Mouse (Mus musculus) liver, embryonic 12.5 days (tissue): ENCODE measurements around the gene Prkch. TPM values are rescaled to one million over a fixed set of nuclear protein-coding genes. Genes with fewer than 3 reads are reported as not detected.

Experiments used
- ATAC-seq: fragments of 200-750 bp; cut with Nextera tagmentation; 2 replicates; pipeline ENCODE4 v1.8.0; 2017; ENCODE audit warnings: moderate number of reproducible peaks, mild to moderate bottlenecking, moderate library complexity
- H3K27ac ChIP-seq: fragments of 300-500 bp; sonication (generic); 2 replicates; pipeline ENCODE4 v1.5.1; 2016; ENCODE audit warnings: mild to moderate bottlenecking
- H3K27me3 ChIP-seq: fragments of 300-500 bp; sonication (generic); replicated peaks from 2 replicates; pipeline ENCODE4 v1.6.1; 2016; ENCODE audit warnings: mild to moderate bottlenecking, moderate library complexity
- H3K36me3 ChIP-seq: fragments of 300-500 bp; sonication (generic); 2 replicates; pipeline ENCODE4 v1.6.1; 2016; ENCODE audit warnings: mild to moderate bottlenecking, moderate library complexity
- H3K4me1 ChIP-seq: fragments of 300-500 bp; sonication (generic); 2 replicates; pipeline ENCODE4 v1.6.1; 2016
- H3K4me2 ChIP-seq: fragments of 300-500 bp; sonication (generic); 2 replicates; pipeline ENCODE4 v1.6.1; 2016; ENCODE audit warnings: mild to moderate bottlenecking, moderate library complexity
- H3K4me3 ChIP-seq: fragments of 300-500 bp; sonication (generic); 2 replicates; pipeline ENCODE4 v1.5.1; 2016; ENCODE audit warnings: mild to moderate bottlenecking, moderate library complexity
- H3K9ac ChIP-seq: fragments of 300-500 bp; sonication (generic); 2 replicates; pipeline ENCODE4 v1.6.1; 2016; ENCODE audit warnings: mild to moderate bottlenecking, moderate library complexity
- H3K9me3 ChIP-seq: fragments of 300-500 bp; sonication (generic); replicated peaks from 2 replicates; pipeline ENCODE4 v1.6.1; 2016; ENCODE audit warnings: mild to moderate bottlenecking, moderate library complexity
- WGBS: fragments of 180-500 bp; shearing (Covaris S2); methylation state at CpG from one replicate; pipeline ENCODE4 v1.1.7; 2016; ENCODE audit not compliant: insufficient replicate concordance; 5-methylcytosine and 5-hydroxymethylcytosine counted together
- polyA plus RNA-seq: library from polyadenylated mRNA; unstranded; fragments of >200 nt; fragmentation: Nextera tagmentation; extraction: Ambion mirVana; gene quantifications from 2 replicates; pipeline ENCODE4 v1.2.1, GENCODE M21; 2016

Prkch gene
- polyA plus RNA-seq, 1 experiment from 2014 or later: 4.8 TPM

DNA sequence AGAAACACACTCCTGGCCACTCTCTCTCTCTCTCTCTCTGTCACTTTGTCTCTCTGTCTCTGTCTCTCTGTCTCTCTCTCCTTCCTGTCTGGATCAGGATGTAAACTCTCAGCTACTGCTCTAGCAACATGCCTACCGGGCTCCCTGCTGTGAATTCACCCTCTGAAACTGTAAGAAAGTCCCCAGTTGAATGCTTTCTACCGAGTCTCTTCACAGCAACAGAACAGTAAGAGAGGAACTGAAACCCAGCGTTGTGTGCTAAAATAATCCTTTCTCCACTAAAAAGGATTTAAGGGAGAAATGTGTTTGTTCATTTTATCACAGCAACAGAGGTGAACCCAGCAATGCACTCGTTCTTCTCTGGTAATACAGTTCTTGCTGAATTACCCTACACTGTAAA, 138.5 kb downstream of the Prkch start:
- Histone ChIP-seq H3K36me3 (no peaks in the 10 kb centered on the region), H3K4me1 (no peaks in the 10 kb centered on the region), H3K4me2 (no peak overlapping the region), H3K27ac (no peak overlapping the region), H3K27me3 (no peaks in the 10 kb centered on the region), H3K9ac (no peak overlapping the region), H3K4me3 (no peak overlapping the region), H3K9me3 (no peaks in the 10 kb centered on the region)
- 65% methylated on average over 4 of the region's 4 CpGs for WGBS
- ATAC-seq: no peak

GRCm38 (mm10) chr12:73723887-73724286, 139.3 kb downstream of the Prkch start:
- H3K9ac ChIP-seq: no peak overlapping the region
- no peaks in the 10 kb centered on the region for H3K27me3 ChIP-seq
- H3K27ac ChIP-seq: no peak overlapping the region
- H3K9me3 ChIP-seq: no peaks in the 10 kb centered on the region
- 81% methylated on average over 10 of the region's 10 CpGs for WGBS
- H3K4me2 ChIP-seq: no peak overlapping the region
- H3K4me1 ChIP-seq: no peaks in the 10 kb centered on the region
- no peak for ATAC-seq
- H3K4me3 ChIP-seq: no peak overlapping the region
- H3K36me3 ChIP-seq: no peaks in the 10 kb centered on the region

DNA sequence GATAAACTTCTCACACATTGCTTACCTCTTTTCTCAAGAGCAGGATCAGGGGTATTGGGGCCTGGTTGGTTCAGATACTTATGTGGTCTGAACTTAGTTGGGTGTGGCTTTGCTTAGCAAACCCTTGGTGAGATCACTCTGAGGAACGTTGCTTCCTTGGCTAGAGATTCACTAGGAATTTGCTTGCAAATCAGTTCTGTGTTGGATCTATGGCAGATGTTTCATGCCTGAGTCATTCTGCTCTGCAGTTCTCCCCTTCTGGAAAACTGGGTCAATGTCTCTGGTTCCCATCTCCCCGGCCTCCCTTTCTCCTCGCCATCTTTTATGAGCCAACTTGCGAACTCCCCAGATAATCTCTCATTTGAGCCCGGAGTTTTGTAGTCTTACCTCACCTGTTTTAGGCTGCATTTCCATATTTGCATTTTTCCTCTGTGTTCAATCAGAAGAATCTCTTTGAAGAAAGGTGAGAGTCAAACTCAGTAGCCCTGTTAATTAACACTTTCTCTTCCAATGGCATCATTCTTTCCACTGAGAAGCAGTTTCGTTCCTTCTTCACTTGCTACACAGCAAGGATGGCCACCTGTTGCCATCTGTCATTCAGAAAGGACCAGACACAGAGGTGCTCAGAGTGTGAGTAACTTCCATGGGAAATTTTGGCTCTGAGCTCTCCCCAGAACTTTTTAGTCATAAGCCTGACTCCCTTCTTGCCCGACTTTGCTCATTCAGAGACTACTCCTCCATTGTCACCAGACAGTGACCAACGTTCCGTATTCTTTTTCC, 141.4 kb downstream of the Prkch start:
- H3K27me3 ChIP-seq: no peaks in the 10 kb centered on the region
- H3K4me1 ChIP-seq: no peaks in the 10 kb centered on the region
- no peak overlapping the region for H3K27ac ChIP-seq
- no peaks in the 10 kb centered on the region for H3K36me3 ChIP-seq
- H3K9me3 ChIP-seq: no peaks in the 10 kb centered on the region
- H3K9ac ChIP-seq: no peak overlapping the region
- no peak overlapping the region for H3K4me2 ChIP-seq
- no peak overlapping the region for H3K4me3 ChIP-seq
- 78% methylated on average over 9 of the region's 9 CpGs for WGBS
- ATAC-seq: no peak

- Histone ChIP-seq H3K9ac (no peak overlapping the region), H3K27me3 (no peaks in the 10 kb centered on the region), H3K27ac (no peak overlapping the region), H3K4me1 (no peaks in the 10 kb centered on the region), H3K4me2 (no peak overlapping the region), H3K36me3 (no peaks in the 10 kb centered on the region), H3K9me3 (no peaks in the 10 kb centered on the region), H3K4me3 (no peak overlapping the region)
- WGBS: 70% methylated on average over 1 of the region's 1 CpGs
- no peak for ATAC-seq
Measured at GRCm38 (mm10) chr12:73727046-73727445, 142.4 kb downstream of the Prkch start.

DNA sequence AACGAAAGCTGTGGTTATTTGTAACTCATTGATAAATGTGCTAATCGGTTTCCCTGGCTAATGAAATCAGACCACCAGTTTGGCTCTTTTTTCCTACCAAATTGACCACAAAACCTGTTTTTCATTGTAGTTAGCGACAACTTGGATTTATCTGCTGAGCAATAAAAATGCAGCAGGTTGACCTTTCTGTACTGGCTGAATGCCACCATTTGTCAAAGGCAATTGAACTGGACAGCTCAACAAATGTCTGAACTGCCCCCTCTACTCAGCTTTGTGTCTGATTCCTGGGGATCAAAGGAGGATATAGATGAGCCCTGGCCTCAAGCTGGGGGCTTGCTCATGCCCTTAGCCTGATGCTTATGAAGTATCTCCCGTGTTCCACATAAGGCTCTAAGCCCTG, 146.0 kb downstream of the Prkch start:
- no peaks in the 10 kb centered on the region for H3K4me1 ChIP-seq
- no peak overlapping the region for H3K4me3 ChIP-seq
- H3K9me3 ChIP-seq: no peaks in the 10 kb centered on the region
- 62% methylated on average over 4 of the region's 4 CpGs for WGBS
- H3K4me2 ChIP-seq: no peak overlapping the region
- ATAC-seq: no peak
- no peaks in the 10 kb centered on the region for H3K36me3 ChIP-seq
- no peak overlapping the region for H3K27ac ChIP-seq
- H3K27me3 ChIP-seq: no peaks in the 10 kb centered on the region
- no peak overlapping the region for H3K9ac ChIP-seq

GRCm38 (mm10) chr12:73731093-73731492, 146.5 kb downstream of the Prkch start:
- no peak for ATAC-seq
- H3K4me2 ChIP-seq: no peak overlapping the region
- H3K4me3 ChIP-seq: no peak overlapping the region
- WGBS: 77% methylated on average over 5 of the region's 5 CpGs
- H3K27ac ChIP-seq: no peak overlapping the region
- H3K9ac ChIP-seq: no peak overlapping the region
- H3K9me3 ChIP-seq: no peaks in the 10 kb centered on the region
- no peaks in the 10 kb centered on the region for H3K4me1 ChIP-seq
- H3K27me3 ChIP-seq: no peaks in the 10 kb centered on the region
- H3K36me3 ChIP-seq: no peaks in the 10 kb centered on the region

GRCm38 (mm10) chr12:73731848-73732540, 147.4 kb downstream of the Prkch start:
- no peak overlapping the region for H3K4me2 ChIP-seq
- H3K4me1 ChIP-seq: no peaks in the 10 kb centered on the region
- ATAC-seq: no peak
- H3K36me3 ChIP-seq: no peaks in the 10 kb centered on the region
- no peaks in the 10 kb centered on the region for H3K9me3 ChIP-seq
- H3K4me3 ChIP-seq: no peak overlapping the region
- H3K9ac ChIP-seq: no peak overlapping the region
- H3K27ac ChIP-seq: no peak overlapping the region
- 69% methylated on average over 17 of the region's 17 CpGs for WGBS
- H3K27me3 ChIP-seq: no peaks in the 10 kb centered on the region

DNA sequence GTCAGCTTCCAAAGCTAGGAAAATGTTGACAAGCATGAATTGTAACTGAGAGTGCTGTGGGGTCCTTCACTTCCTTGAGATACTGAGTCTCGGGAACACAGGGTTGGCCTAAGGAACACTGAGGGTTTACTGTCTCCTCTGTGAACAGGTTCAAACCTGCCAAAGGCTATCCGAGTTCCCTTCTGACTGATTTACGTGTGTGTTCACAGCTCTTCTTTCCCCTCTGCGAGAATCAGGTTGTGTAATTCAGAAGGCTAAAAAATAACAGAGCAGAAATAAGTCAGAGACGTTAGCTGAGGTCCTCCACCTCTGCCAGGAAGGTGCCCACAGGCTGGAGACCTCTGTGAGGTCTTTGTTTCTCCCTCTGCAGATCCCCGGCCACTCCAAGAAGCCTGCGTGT, 148.3 kb downstream of the Prkch start:
- no peak overlapping the region for H3K9ac ChIP-seq
- no peaks in the 10 kb centered on the region for H3K9me3 ChIP-seq
- no peaks in the 10 kb centered on the region for H3K27me3 ChIP-seq
- H3K4me1 ChIP-seq: no peaks in the 10 kb centered on the region
- ATAC-seq: no peak
- H3K4me2 ChIP-seq: no peak overlapping the region
- H3K4me3 ChIP-seq: no peak overlapping the region
- no peaks in the 10 kb centered on the region for H3K36me3 ChIP-seq
- WGBS: 67% methylated on average over 7 of the region's 7 CpGs
- H3K27ac ChIP-seq: no peak overlapping the region

GRCm38 (mm10) chr12:73736931-73737330, 152.3 kb downstream of the Prkch start:
- 46% methylated on average over 3 of the region's 3 CpGs for WGBS
- Histone ChIP-seq H3K27ac (no peak overlapping the region), H3K9ac (no peak overlapping the region), H3K4me1 (no peaks in the 10 kb centered on the region), H3K4me3 (no peak overlapping the region), H3K36me3 (no peaks in the 10 kb centered on the region), H3K27me3 (no peaks in the 10 kb centered on the region), H3K4me2 (no peak overlapping the region), H3K9me3 (no peaks in the 10 kb centered on the region)
- ATAC-seq: no peak

- H3K4me2 ChIP-seq: no peak overlapping the region
- WGBS: 70% methylated on average over 6 of the region's 6 CpGs
- H3K4me1 ChIP-seq: no peaks in the 10 kb centered on the region
- H3K27ac ChIP-seq: no peak overlapping the region
- no peaks in the 10 kb centered on the region for H3K27me3 ChIP-seq
- ATAC-seq: no peak
- no peak overlapping the region for H3K9ac ChIP-seq
- H3K4me3 ChIP-seq: no peak overlapping the region
- H3K9me3 ChIP-seq: no peaks in the 10 kb centered on the region
- H3K36me3 ChIP-seq: no peaks in the 10 kb centered on the region
Measured at GRCm38 (mm10) chr12:73739611-73740219, 155.1 kb downstream of the Prkch start.

- Histone ChIP-seq H3K27me3 (no peaks in the 10 kb centered on the region), H3K9ac (no peak overlapping the region), H3K4me2 (no peak overlapping the region), H3K9me3 (no peaks in the 10 kb centered on the region), H3K27ac (no peak overlapping the region), H3K36me3 (no peaks in the 10 kb centered on the region), H3K4me1 (no peaks in the 10 kb centered on the region), H3K4me3 (no peak overlapping the region)
- no peak for ATAC-seq
- 30% methylated on average over 3 of the region's 3 CpGs for WGBS
Measured at GRCm38 (mm10) chr12:73742577-73742976, 158.0 kb downstream of the Prkch start.

DNA sequence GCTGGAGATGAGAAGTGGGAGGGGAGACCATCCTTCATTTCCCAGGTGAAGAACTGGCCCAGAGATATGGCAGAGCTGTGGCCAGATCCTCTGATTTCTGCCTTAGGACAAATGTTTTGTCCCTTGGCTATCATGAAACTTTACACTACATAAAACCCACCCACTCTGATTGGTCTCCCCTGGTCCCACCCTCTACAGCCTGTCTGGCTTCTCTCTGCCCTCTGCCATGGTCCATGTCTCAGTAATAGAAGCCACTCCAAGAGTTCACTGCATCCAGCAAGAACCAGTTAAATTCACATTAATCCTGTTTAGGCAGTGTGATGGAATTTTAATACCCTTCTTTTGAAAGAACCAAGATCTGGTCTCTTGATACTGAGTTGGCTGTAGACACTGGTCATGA, 158.5 kb downstream of the Prkch start:
- Histone ChIP-seq H3K9ac (no peak overlapping the region), H3K4me2 (no peak overlapping the region), H3K4me3 (no peak overlapping the region), H3K27ac (no peak overlapping the region), H3K27me3 (no peaks in the 10 kb centered on the region), H3K9me3 (no peaks in the 10 kb centered on the region), H3K4me1 (no peaks in the 10 kb centered on the region), H3K36me3 (no peaks in the 10 kb centered on the region)
- ATAC-seq: no peak
